Mouse (Mus musculus) spleen, postnatal 14 days (tissue): ENCODE results near the gene Gm49396.
A peak's percentile ranks its signal among the peaks of the same experiment; 100 is the strongest.

Experiments
- DNase-seq, 2 experiments: peaks; one replicate each; pipeline ENCODE4 v3.0.0; 2021 to 2022; ENCODE audit warnings: low spot score in 2 of 2

Gene Gm49396

GRCm38 (mm10) chr7:30586455-30587020 lies 23.4 kb downstream of the Gm49396 start:
- no peak for DNase-seq

DNA sequence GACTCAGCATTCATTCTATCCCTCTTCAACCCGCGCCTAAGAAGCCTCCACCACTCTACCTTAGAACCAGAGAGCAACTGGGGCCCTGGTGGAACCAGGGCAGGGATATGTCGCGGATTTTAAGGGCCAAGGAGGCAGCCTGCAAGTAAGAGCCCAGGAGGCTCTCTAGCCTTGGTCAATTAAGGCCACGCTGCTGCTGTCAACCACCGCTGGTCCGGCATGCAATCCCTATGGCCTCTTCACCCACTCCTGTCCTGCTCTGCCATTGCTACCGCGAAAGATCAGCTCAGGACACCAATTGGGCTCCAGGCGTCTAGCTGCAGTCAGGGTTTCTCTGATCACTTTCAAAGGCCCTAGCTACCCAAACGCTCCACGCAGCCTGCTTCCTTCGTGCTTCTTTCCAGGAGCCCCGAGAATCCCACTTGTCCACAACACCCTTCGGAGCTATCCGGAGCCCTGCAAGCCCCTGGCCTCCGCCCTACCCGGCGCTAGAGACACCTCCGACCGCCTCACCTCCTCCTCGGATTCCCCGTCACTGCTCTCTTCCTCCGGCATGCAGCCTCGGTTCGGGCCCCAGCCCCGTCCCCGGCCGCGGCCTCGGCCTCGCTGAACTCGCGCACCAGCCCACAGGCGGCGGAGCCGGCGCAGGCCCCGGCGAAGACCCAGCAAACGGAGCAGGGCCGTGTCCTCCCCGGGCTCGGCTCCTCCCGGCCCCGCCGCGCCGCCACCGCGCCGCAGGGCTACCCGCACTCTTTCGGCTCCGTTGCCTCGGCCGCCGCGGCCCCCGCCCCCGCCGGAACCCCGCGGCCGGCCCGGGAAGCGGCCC lies 24.9 kb downstream of the Gm49396 start:
- DNase-seq: peak; percentile 29 to 47

DNA sequence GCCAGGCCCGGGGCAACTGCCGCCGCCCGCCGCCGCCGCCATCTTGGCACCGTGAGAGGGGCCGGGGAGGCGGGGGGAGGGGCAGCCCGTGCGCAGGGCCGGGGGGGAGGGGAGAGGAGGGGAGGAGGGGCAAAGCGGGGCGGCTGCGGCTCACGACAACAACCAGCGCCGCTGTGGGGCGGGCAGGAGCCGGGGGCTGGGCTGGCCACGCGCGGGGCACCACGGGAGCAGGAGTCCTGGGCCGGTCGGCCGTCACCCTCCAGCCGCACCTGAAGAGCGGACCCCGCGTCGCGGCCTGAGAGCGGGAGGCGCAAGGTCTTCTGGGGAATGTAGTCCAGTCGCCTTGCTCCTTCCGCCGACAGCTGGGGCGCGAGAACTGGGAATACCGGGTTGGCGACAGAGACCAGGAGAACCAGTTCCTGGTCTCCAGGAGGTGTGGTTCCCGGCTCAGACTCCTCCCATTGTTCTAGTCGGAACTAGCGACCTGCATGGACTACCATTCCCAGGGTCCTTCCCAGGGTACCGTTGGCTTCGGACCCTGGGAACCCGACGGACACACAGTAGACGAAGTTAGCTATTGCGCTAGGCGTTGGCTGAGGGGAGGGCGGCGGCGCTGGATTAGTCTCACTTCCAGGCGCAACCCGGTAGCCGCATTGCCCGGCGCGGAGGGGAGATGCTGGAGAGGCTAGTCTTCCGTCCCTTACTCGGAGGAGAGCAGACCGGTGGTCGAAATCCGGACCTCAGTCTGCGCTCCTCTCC lies 25.7 kb downstream of the Gm49396 start, which contains the start of gene Kmt2b:
Kmt2b (minus strand) TSS at position 51 of the 759 bp plus-strand sequence.
- peak; percentile 90 to 92 for DNase-seq

- peak; percentile 69 to 79 for DNase-seq
These were observed 26.5 kb downstream of the Gm49396 start for GRCm38 (mm10) chr7:30589435-30590301.

DNA sequence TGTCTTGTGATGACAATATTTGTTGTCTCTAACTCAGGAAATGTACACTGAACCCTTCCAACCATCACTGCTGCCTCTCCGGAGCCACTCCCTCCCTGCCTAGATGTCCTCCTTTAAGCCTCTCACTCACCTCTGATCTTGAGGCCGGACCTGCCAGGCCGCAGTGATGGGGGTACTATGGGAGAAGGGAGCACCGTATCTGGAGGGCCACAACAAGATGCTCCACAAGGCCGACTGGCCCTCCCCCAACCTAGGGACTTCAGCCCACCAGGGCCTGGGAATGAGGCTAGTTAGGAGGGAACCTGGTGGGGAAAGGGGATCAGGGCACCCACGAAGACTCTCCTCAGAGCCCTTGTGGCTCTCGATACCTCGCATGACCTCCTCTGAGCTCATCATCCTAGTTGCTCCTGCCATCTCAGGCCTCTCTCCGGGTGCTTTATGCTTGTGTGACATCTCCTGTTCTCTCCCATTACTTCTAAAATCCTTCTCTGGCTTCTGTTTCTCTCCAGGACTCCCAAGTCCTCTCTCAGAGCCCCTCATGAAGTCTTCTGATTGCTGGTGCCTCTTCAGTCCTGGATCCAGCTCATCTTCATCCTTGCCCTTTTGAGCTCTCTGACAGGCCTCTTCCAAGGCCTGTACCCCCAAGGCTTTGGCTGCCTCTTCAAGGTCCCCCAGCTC lies 27.9 kb downstream of the Gm49396 start:
- no peak for DNase-seq

DNA sequence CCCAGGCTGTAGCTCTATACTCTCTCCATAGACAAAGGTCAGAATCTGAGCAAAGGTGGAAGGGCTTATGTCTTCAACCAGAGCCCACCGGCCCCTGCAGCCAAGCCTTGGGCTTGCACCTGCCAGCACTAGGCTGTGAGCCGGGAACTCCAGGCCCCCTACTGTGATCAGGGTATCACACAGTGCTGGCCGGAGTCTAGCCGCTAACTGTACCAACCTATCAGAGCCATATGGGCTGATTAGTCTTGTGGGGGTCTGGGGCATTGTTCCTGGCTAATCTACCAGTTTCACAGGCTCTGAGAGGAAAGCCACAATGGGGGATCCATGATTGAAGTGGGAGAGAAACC lies 28.4 kb downstream of the Gm49396 start:
- DNase-seq: no peak

GRCm38 (mm10) chr7:30592772-30593423 lies 29.8 kb downstream of the Gm49396 start:
- no peak for DNase-seq

GRCm38 (mm10) chr7:30593579-30594509 lies 30.7 kb downstream of the Gm49396 start:
- no peak for DNase-seq

DNA sequence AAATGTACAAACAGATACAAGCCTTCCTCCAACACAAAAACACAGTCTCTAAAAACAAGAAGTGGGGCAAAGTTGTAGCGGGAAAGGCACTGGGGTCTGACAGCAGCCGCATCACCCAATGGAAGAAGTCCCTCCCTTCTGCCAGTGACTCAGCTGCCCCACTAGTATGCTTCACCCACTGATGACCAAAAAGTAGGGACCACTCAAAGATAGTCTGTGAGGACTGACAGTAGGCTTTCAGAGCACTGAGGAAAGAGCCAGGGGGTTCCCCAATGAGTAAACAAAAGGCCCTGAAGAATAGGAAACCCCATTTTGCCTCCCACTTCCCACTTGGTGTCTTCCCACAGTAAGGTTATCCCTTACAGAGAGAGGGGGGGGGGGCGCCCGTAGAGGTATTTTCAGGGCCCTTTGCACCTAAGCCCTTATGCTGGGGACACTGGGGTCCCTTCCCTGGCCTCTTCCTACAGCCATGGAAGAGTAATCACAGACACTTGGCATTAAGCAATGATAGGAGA lies 31.4 kb downstream of the Gm49396 start:
- no peak for DNase-seq

GRCm38 (mm10) chr7:30596093-30596492 lies 32.9 kb downstream of the Gm49396 start:
- no peak for DNase-seq

DNA sequence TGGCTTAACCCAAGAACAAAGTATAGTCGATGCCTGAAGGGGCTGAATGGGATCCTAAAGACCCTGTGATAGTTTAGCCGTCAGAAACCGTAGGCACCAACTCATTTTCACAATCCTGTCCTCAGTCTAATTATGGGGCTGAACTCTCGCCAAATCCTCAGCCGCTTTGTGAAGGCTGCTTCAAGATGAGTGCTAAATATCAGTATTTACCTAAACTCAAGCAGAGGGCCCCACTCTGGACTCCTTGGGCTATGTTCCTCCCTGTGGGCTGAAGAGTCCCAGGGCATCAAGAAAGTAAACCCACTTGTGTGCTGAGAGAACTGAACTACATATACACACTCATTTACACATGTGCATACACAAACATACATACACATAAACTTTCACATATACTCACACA lies 33.7 kb downstream of the Gm49396 start:
- DNase-seq: no peak

- DNase-seq: no peak
These were observed 35.6 kb downstream of the Gm49396 start, which contains the start of gene Zbtb32 for GRCm38 (mm10) chr7:30598786-30599185. Zbtb32 (minus strand) TSS chr7:30598909.

DNA sequence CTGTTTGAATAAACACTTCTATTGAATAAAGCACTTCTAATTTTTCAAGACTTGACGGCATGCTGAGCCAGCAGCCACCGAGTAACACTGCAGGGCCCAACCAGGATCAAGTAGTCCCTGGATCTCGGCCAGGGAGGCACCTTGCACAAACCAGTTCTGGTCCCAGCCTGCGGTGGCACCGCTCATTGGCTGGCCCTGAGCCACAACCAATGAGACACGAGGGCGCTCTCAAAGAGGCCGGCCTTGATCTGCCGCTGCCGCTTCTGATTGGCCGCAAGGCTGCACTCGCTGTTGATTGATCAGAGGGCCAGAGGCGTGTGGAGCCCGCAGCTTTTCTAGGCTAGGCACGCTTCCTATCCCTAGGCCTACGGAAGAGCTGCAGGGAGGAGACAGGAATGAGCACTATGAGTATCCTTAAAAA lies 36.8 kb downstream of the Gm49396 start:
- peak; percentile 61 to 67 for DNase-seq

GRCm38 (mm10) chr7:30600651-30601050 lies 37.5 kb downstream of the Gm49396 start:
- no peak for DNase-seq

DNA sequence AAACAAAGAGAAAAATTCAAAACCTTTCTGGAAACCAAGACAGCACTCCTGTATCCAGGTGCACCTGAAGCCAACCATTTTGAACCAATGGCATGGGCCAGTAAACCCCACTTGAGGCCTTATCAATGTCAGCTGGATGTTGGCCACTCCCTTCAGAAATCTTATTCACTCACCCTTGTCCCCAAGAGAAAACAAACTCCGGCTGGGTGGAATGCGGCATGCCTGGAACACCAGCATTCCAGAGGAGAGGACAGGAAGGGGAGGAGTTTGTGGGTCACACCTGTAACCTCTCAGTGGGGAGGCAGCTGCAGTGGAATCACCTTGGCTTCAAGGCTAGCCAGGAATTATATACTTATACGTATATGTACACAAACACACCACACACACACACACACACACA lies 39.4 kb downstream of the Gm49396 start:
- DNase-seq: no peak

DNA sequence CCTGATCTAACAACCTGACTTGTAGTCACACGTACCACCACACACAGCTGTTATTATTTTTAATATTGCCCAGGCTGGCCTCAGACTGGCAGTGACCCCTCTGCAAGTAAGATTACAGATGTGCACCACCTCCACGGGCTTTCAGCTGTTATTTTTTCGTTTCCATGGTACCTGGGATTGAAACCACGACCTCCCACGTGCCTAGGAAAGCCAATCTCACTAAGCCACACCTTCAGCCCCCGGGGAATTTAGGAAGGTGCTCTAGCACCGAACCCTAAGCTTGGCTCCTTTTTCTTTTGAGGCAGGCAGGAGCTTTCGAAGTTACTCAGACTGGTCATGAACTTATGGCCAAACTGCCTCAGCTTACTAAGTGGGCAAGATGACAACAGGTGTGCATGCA lies 41.3 kb downstream of the Gm49396 start:
- no peak for DNase-seq

GRCm38 (mm10) chr7:30604944-30605343 lies 41.8 kb downstream of the Gm49396 start:
- DNase-seq: no peak

DNA sequence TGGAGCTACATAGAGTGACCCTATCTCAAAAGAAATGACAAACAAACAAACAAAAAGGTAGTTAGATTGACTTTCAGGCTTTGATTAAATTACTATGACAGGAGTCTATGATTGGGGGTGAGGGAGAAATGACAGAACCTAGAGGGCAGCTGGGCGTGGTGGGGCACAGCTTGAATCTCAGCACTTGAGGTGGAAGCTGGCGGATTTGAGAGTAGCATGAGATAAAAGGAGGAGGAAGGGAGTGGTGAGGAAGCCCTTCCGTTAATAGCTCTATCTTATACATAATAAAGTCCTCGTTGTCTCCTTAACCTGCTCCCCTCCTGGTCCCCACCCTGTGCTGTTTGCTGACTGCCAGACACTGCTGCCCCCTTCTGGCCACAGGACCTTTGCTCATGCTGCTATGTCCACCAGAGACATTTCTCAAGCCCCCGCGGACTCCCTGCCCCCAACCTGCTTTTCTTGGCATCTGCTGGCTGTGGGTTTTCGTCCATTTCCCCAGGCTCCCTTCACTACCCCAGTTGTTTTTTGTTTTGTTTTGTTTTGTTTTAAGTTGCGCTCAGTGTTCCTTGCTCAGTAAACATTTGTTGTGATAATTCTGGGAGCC lies 44.7 kb downstream of the Gm49396 start:
- DNase-seq: peak; percentile 32 to 65

- no peak for DNase-seq
These were observed 45.3 kb downstream of the Gm49396 start for GRCm38 (mm10) chr7:30608476-30608875.
